Mouse (Mus musculus) cerebellum, adult 9-10 months (tissue): ENCODE results near the gene Zfp800.

ENCODE experiments used
- DNase-seq: peaks from one replicate; pipeline ENCODE4 v3.0.0; 2022

Gene Zfp800

DNA sequence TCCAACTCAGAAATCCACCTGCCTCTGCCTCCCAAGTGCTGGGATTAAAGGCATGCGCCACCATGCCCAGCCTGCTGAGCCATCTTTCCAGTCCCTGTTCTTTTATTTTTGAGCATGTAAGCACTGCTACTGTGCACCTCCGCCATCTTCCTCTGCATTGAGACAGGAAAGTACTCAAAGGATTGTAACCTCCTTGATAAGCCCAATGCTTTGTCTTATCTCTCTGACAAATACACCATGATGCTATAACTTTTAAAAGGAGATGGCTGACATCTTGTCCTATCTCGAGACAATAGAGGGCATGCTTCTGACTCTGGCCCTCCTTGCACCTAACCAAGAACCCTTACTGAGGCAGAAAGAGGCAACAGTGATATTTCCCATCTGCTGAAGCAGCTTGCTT lies 88.9 kb downstream of the Zfp800 start:
- DNase-seq: no peak

DNA sequence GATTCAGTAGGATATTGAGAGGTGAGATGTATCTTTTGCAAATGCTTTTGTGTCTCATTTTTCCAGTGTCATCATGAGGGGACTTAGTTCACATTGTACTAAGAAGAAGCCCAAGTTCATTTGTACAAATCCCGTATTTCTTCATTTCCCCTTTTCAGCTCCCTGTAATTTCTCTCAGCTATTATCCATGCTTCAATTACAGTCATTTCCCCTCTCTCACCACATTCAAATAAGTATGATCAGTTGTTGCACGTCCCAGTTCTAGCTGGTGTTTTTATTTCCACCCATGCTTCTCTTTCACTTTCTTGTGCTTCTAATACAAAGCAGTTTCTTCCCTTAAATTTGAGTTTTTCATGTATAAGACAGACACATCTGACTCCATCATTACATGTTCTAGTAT lies 91.1 kb downstream of the Zfp800 start:
- DNase-seq: no peak

DNA sequence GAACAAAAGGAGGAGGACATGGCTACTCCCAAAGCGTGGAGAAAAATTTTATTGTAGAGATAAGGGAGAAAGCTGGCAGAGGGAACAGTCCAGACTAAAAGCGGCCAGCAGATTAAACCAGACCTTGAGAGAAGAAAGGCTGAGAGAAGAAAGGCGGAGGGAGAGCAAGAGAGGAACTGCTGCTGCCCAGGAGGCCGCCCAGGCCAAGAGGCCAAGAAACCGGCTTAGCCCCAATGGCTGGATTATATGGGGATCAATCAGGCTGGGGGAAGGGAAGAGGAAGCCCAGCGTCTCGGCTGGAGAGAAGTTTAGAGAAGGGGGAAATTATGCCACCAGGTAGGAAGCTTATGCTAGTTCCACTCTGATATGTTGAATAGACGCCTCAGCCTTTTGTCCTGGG lies 101.5 kb downstream of the Zfp800 start:
- no peak for DNase-seq

DNA sequence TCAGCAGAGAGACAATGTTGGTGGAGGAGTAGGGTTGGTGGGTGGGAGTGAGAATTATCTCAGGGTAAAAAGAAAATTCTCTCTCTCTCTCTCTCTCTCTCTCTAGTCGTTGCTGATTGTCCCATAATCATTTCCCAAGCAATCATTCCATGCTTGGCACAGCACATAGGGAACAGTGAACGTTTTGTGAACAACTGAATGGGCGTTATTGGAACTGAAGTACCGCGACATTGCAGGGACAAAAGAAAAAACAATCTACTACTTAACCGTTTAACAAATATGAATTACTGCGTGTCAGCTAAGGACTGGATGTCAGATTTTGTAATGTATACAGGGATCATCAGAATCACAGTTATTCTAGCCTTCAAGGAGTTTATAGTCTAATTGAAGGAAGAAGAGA lies 102.2 kb downstream of the Zfp800 start:
- no peak for DNase-seq

DNA sequence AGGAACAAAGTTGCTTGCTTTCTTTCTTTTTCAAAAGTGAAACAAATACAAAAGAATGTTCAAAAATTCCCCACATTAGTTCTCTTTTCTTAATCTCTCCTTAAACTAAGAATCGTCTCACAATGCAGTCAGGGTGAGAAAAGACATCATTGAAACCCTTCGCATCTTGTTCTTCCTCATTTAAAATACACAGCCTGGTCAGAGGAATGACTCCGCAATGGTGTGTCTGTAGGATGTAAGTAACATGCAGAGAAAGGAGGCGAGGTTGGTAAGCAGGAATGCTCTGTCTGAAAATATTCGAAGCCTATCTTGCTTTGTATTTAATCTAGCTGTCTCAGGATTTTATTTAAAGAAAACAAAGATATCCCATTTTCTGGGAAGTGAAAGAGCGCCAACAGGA lies 105.0 kb downstream of the Zfp800 start:
- DNase-seq: no peak

DNA sequence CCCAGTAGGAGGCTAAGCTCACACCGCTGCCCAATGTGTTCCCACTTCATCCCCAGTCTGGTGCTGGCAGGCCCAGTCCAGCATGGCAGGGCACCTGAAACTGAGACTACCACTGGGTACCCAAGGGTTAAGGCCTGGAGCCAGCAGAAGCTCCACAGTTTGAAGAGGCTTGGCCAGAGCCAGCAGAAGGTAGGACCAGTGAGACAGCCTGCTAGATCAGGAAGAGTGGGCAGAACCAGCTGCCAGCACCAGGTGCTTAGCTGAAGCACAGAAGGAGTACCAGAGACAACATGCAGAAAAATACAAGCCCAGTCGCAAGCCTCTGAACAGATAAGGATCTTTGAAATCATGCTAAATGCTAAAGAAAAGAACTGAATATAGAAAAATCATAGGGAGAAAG lies 117.9 kb downstream of the Zfp800 start:
- DNase-seq: peak; percentile 26

DNA sequence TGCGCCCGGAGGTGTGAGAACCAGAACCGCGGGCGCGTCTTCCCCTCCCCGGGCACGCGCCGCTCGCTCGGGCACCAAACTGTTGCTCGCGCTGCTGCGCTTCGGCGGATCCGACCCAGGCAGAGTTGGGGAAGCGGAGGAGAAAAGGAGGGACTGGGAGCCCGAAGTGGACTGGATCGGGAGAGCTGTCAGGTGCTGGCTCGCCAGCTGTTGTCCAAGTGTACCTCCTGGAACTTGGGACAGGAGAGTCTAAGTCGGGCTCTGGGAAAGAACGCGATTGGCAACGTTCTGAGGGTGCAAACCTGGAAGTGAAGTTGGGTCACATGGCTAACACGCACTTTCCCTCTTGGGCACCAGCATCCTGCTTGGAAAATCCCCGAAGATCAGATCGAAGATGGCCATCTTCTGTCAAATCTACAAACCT lies 135.6 kb downstream of the Zfp800 start:
- no peak for DNase-seq

DNA sequence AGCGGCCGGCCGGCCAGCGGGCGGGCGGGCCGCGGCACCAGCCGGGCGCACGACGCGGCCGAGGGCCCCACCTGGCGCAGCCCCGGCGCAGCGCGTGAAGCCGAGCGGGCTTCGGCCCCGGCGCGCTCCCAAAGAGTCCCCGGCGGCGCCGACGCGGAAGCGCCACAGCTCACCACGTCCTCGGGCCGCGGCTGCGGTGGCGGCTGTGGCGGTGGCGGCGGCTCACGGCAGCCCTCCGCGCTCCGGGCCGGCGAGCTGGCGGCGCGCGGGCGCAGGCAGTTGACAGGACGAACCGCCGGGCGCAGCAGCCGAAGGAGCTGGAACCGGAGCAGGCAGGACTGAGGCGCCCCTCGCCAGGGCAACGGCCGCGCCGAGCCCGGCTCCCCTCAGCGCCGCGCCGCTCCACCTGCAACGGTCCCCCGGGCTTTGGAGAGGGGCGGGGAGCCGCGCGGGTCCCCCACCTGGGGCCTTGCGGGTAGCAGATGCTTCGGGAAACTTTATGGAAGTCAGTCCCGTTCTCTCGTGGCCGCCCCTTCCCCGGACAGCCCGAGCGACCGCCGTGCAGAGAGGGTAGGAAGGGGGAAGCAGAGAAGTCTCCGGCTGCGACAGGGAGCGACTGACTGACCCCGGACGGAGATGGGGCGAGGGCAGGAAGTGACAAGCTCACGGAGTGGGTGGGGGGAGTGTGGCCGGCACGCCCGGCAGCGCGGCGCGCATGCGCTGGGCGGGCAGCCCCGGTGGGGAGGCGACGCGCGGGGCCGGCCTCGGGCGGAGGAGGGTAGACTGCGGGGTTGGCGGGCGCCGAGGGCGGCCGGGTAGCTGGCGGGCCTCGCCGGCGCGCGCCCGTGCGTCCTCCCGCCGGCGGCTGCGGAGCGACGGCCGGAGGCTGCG lies 136.3 kb downstream of the Zfp800 start:
- DNase-seq: peak; percentile 88

DNA sequence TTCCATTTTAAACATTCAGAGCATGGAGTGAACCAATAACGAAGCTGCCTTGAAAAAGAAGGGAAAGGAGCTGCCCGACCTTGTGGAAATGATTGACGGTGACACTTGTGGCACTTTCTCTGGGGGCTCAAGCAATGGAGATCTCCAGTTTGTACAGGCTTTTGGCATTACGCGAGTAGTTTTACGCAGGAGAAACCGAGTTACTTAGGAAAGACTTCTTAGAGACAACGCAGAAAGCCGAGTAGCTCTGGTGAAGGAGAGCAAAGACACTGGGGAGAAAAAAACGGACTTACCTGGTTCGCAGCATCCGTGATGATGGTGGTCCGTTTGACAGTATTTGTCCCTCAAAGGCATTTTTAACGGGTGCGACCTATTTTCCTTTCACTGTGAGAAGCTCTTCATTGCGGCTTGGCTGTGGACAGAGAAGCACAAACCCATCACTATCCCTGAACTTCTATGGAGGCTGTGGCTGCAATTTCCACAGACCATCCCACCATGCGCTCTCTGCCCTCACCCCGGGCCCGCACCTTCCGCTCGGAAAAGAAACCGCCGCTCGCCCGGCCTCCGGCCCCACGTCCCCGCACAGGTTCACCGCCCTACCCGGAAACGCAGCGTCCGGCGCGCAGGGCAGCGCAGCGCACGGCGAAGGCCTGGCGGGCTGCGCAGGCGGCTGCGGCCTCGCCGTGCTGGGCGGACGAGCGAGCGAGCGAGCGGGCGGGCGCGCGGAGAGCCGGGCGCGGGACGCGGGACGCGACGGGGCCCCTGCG lies 137.2 kb downstream of the Zfp800 start:
- peak; percentile 17 for DNase-seq

DNA sequence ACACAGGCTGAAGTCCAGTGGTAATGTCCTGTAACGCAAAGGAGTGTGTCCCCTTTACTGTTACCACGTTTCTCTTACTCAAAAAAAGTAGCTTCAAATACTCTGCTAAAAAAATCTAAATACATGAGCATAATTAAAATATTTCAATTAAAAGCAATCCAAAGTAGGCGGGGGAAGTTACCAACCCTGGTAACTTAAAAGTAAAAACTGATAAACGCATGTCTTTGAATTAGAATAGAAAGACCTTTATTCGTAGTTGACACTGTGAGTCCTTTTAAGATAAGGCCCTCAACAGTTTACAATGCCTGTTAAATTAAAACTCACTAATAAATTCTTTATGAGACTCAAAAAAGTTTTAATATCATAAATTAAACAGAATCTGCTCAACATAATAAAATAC lies 138.1 kb downstream of the Zfp800 start:
- no peak for DNase-seq

DNA sequence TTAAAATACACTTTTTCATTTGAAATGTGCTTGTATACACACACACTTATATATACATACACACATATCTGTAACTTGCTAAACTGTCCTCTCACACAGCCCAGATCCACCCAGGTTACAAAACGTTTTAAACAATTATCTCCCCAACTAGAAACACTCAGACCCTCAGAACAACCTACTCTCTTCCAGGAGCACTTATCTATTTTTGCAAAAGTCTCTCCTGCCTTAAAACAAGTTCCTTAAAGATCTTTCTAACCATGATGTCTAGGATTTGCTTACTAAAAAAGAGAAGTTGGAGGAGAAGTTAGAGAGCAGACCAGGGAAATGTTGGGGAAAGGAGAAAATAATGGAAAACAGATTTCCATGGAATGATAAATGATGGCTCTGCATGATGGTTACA lies 139.4 kb downstream of the Zfp800 start:
- DNase-seq: no peak

DNA sequence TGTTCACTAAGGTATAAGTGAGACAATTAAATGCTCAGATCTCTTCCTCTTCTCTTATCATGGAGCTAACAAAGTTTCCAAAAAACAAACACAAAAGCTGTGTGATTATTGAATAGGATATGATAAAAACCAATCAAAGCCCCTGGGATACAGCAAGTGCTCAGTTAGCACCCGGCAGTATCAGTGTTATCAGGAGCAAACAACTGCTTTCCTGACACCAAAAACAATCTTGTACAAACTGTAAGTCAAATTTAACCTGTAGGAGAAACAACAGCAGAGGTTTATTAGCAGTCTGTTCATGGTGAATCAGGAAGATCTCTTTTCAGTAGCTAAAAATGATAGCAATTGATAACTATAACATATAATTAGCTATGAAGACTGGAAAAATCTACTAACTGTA lies 140.0 kb downstream of the Zfp800 start:
- no peak for DNase-seq

DNA sequence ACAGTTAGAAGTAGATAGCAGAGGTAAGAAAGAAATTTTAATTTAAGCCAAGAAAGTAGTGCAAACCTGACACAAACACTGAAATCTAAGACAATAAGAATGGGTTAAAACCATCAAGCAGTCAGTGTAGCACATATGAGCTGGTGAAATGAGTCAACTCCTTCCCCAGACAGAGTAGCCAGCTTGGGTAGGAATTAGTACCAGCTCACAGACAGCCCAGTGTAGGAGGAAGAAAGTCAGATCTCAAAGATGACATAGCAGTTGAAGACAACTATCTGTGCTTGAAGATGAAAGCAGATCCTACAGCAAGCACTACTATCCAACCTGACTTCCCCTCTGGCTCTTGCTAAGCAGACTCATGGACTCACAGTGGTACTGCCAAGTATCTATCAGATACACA lies 145.0 kb downstream of the Zfp800 start:
- DNase-seq: no peak

DNA sequence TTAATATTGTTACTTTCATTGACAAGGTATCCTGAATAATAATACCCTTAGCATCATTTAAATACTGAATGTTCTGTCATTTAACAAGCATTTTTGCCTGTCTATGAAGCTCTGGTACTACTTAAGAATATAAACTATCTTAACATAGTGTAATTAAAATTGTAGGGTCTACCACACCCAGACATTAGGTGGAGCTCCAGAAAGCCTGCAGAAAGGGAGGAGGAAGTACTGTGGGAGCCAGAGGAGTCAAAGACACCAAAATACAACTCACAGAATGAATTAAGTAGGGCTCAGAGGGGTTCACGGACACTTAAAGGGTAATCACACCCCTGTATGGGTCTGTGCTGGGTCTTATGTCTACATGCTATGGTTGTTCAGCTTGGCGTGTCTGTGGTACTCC lies 149.6 kb downstream of the Zfp800 start:
- DNase-seq: no peak

DNA sequence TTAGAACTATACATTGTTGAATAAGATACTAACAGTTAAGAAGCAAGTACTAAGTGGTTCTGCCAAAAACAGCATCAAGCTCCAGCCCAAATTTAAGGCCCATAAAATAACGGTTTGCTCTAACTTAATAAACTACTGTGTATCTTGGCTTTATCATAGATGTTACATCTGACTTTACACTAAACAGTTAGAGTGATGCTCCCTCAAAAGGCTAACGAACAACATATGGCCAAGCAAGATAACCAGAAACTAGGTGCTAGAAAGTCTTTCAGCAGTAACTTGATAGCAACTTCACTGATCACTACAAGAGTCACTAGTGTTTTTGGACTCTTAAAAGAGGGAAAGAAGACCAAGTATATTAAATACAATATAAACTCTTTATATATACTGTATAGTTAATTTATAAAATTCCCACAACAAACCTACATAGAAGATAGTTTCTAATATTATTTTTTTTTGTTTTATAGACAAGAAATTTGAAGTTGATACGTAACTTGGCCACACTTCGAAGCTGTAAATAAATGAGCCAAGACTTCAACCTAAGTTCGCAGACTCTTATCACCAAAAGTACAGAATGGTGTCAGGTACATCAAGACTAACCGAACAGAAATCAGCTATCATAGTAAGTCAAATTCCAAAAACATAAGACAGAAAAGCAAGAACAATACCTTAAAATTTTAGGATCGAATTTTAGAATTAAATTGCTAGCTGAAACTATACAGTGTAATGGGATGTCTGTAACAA lies 165.0 kb downstream of the Zfp800 start:
- DNase-seq: no peak

DNA sequence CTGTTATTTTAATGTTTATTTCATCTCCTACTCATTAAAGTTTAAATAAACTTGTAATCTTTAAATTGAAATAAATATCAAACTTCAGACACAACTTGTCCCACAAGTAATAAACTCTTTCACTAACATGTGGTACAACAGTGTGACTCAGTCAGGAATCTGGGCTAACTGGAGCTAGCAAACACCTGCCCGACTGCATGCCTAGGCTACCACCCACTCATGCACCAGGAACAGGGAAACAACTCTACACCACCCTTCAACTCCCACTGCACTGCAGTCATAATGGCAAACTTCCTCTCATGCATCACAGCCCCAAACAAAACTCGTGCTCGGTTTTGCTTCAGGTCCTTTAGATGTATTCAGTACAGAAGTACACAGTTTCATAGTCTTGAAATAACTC lies 169.7 kb downstream of the Zfp800 start:
- DNase-seq: no peak

DNA sequence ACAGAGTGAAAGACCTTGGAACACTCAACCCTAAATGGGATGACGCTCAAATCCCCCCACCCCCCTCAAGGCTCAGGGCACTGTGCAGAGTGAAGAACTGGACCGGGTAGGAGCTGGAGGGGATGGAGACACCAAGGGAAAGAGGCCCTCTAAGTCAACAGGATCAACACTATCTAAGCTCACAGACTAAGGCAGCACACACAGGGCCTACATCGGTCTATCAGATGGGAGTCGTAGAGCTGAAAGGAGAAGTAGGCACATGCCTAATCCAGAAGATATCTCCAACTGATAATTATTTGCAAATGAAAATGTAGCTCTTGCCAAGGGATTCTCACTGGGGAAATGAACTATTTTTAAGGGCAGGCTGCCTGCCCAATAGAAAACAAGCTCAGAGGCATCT lies 176.8 kb downstream of the Zfp800 start:
- DNase-seq: no peak

DNA sequence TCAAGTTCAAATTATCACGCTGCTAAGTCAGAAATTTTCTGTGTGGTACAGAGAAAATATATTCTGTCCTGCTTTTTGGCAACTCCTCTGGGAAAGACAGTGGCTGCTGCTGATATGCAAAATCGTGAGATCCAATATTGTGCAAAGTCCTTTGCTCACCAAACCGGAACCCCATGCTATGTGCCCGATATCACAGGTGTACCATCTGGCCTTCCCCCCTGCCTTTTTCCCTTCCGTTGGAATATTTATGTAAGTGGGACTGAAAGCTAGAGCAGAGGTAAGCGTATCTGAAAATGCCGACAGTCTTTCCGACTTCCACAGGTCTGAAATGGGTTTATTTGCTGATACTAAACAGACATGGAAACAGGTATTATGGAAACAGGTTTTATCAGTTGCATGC lies 179.4 kb downstream of the Zfp800 start:
- DNase-seq: peak; percentile 70

DNA sequence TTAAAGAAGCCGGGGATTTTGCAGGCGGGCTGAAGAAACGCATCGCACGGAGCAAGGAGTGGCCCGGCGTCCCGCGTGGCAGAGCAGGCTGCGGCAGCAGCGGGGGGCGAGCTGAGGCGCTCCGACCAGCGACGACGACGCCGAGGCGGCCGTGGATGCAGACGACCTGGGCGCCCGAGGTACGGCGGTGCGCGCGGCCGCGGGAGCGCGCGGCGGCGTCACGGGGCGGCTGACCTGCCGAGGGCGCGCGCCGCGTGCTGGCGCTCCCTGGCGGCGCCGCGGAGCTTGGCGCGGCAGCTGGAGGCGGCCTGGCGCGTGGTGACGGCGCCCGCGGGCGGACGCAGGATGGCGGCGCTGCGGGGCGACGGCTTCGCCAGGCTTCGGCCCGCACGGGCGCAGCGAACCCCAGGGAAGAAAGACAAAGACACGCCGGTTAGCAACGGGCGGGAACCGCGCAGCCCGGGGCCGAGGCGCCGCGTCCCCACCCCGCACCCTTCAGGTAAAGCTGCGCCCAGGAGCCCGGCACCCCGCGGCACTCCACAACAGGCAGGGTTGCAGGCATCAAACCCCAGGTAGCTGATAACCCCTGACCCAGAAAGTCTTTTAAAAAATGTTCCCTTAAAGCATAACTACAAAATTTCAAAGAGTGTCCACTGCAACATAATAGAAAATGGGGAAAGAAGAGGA lies 182.4 kb downstream of the Zfp800 start:
- peak; percentile 81 for DNase-seq

DNA sequence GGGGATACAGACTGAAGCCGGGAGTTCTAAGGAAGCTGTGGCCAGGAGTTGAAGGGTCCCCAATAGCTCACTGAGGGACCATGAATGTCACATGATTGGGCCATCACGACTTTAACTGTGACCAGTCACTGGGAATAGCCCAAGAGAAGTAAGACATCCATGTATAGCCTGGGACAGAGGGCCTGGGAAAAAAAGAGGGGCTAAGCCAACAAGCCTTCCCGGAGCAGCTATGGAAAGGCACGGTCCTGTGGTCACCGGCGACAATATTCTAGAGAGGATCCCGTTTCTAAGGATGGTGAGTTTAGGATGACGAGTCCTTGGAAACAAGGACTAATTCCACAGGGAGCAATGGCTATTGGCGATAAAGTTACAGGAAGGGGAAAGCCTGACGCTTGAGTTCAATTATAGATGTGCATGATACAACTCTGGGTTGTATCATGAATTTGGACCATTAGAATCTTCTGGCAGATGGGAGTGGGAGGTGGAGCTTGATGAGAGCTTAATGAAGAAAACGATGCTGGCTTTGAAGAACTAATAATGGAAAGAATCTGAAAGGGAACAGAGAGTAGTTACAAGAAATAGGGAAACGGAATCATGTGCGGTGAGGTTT lies 183.0 kb downstream of the Zfp800 start:
- no peak for DNase-seq

DNA sequence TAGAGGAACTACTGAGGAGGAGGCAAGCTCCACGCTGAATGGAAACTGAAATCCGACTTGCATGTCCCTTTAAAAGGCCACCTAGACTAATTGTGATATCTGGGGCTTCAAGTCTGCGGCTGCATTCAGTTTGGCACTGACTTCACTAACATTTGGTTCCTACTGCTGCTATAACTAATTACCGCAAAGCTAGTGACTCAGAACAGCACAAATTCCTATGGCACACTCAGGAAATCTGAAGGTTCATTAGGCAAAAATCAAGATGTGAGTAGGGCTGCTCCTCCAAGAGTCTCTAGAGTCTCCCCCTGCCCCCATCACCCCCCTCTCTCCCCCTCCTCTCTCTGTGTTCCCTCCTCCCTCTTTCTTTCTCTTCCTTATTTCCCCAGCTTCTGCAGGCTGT lies 194.4 kb downstream of the Zfp800 start:
- no peak for DNase-seq

DNA sequence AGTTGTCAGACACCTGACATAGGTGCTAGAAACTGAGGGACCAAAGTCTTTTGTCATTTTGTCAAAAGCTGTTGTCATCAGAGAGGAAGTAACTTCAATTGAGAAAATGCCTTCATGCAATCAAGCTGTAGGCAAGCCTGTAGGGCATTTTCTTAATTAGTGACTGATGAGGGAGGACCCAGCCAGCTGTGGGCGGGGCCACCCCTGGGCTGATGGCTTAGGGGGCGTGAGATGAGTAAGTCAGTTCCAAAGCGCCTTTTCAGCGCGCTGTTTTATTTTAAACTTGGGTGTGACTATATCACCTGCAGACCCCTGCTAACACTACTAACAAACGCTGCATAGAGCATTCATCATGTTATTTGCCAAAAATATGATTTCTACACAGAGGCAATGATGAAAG lies 195.0 kb downstream of the Zfp800 start:
- DNase-seq: no peak

DNA sequence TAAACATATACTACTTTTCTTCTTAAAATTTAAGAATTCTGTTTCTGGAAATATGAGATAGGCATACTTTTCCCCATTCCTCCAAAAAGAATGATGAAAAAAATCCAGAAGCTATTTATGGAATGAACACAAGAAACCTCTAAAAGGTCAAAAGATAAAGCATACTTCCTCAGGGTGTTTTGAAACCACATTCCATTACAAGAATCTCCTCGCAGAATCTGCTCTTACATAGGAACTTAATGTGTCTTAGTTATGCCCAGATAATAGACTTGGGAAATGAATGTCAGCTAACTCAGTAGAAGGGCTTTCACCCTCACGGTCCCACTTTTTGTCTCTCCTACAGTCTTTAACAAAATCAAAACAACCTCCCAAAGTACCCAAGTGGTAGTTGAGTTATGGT lies 203.9 kb downstream of the Zfp800 start:
- DNase-seq: no peak
